Mouse (Mus musculus): Measurements from ENCODE around the gene Clic1. TPM values are rescaled to one million over a fixed set of nuclear protein-coding genes. Genes with fewer than 3 reads are reported as not detected.

The Clic1 gene
- polyA plus RNA-seq, 2 experiments: 103 to 229 TPM

DNA sequence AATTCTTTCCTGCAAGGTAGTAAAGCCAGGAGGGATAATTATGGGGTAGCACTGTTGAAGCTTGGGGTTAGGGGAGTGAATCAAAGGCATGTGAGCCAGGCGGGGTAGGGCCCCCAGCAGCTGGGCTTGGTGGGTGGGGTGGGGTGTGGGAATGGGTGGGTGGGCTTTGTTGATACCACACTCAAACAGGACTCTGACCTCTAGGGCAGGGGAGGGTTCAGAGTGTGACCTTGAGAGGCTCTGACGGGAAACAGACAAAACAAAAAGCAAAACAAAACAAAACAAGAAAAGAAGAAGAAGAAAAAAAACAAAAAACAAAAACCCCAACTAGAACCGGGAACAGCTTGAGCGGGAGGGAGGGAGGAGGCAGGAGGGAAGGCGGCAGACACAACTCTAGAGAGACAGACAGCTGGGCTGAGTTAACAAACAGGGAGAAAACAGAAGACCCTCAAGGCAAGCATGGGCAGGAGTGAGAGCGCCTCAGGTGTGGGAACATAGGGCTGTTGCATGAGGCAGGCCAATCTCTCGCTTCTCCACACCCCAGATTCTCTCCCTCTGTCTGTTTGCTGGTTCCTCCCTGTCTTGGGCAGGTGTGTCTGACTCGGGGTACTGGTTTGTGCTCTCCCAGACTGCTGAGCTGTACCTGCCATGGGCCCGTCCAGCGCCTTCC, 26.9 kb downstream of the Clic1 start, which contains the start of gene Ly6g6e:
TSS of gene Ly6g6e (plus strand) at position 396 of the 670 bp plus-strand sequence.
- no peak for DNase-seq (ENCODE audit: low spot score)
- 0 out of 2 replicates have a peak within 1 kb of the TSS, but pooled peaks have one; percentile 18 for H3K9ac ChIP-seq (ENCODE audit: low read depth, low read length, severe bottlenecking)
- TF ChIP-seq POLR2A (IDR thresholded peaks at IDR 0.05; ENCODE audit: borderline replicate concordance, extremely low read depth, insufficient read depth, insufficient read length): no peak
- WGBS: 20% methylated on average over 10 of the region's 10 CpGs
- no peak for ATAC-seq (ENCODE audit: low FRiP score, low read depth)
- no peaks in the 10 kb centered on the region for H3K9me3 ChIP-seq (ENCODE audit: control insufficient read depth, low read length)
- no peak within 1 kb of the TSS for H3K4me2 ChIP-seq (replicated peaks; ENCODE audit: low read depth, low read length, severe bottlenecking)
- H3K27ac ChIP-seq (replicated peaks; ENCODE audit: low read depth, low read length): no peak within 1 kb of the TSS
- no peak within 1 kb of the TSS for H3K4me3 ChIP-seq (replicated peaks; ENCODE audit: low read length)
- no peaks in the 10 kb centered on the region for H3K36me3 ChIP-seq (ENCODE audit: control insufficient read depth, insufficient read depth, low read length)
- no peaks in the 10 kb centered on the region for H3K27me3 ChIP-seq (ENCODE audit: control insufficient read depth, insufficient read depth, low read length)
- peaks cover 8% of the 10 kb centered on the region; the same call in 1 of the 2 replicates for H3K4me1 ChIP-seq (ENCODE audit: control insufficient read depth, insufficient read depth, low read length)

DNA sequence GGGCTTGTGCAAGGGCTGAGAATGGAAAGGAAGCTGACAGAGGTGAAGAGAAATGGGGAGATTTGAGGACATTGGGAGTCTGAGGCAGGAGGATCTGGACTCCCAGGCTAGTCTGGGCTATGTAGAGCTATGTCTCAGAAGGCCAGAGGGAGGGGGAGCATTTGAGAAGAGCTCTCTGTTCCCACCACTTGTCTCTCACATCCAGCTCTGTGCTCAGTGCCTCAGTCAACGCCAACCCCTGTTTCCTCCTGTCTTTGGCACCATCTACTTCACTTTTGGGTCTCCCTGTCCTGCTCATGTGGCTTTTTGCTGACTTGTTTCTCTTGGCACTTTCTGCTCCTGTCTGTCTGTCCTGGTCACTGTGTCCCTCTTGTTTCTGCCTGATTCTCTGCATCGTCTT, 27.5 kb downstream of the Clic1 start:
- 30% methylated on average over 2 of the region's 2 CpGs for WGBS
- Histone ChIP-seq H3K9me3 (ENCODE audit: control insufficient read depth, low read length) (no peaks in the 10 kb centered on the region), H3K4me3 (replicated peaks; ENCODE audit: low read length) (no peak overlapping the region), H3K9ac (ENCODE audit: low read depth, low read length, severe bottlenecking) (no peak overlapping the region), H3K4me2 (replicated peaks; ENCODE audit: low read depth, low read length, severe bottlenecking) (no peak overlapping the region), H3K27me3 (ENCODE audit: control insufficient read depth, insufficient read depth, low read length) (no peaks in the 10 kb centered on the region), H3K4me1 (ENCODE audit: control insufficient read depth, insufficient read depth, low read length) (peaks cover 8% of the 10 kb centered on the region; the same call in 1 of the 2 replicates), H3K36me3 (ENCODE audit: control insufficient read depth, insufficient read depth, low read length) (no peaks in the 10 kb centered on the region), H3K27ac (replicated peaks; ENCODE audit: low read depth, low read length) (no peak overlapping the region)
- no peak for ATAC-seq (ENCODE audit: low FRiP score, low read depth)
- no peak for TF ChIP-seq POLR2A (IDR thresholded peaks at IDR 0.05; ENCODE audit: borderline replicate concordance, extremely low read depth, insufficient read depth, insufficient read length)
- no peak for DNase-seq (ENCODE audit: low spot score)

DNA sequence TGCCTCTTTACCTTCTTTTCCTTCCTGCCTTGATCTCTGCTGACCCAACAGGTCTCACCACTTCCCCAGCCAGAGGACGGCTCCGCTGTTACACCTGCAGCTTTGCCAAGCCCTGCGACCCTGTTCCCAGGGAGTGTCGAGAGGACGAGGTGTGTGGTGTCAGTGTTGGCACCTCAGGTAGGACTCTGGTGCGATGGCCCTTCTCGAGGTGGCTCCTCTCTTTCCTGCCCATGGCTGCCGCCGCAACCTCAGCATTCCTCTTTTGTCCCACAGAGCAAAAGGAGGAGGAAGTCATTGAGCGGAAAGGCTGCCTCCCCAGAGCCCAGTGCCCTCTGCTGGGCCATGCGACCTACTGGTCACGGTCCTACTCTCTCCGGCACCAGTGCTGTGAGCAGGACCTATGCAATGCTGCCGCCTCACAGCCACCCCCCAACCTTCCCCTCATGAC, 28.0 kb downstream of the Clic1 start, which contains the start of gene Ly6g6d:
TSS of gene Ly6g6d (minus strand) at position 280 of the 448 bp plus-strand sequence.
- H3K4me2 ChIP-seq (replicated peaks; ENCODE audit: low read depth, low read length, severe bottlenecking): no peak within 1 kb of the TSS
- no peak within 1 kb of the TSS for H3K4me3 ChIP-seq (replicated peaks; ENCODE audit: low read length)
- H3K36me3 ChIP-seq (ENCODE audit: control insufficient read depth, insufficient read depth, low read length): no peaks in the 10 kb centered on the region
- DNase-seq (ENCODE audit: low spot score): no peak
- H3K9ac ChIP-seq (ENCODE audit: low read depth, low read length, severe bottlenecking): 0 out of 2 replicates have a peak within 1 kb of the TSS, but pooled peaks have one; percentile 18
- H3K9me3 ChIP-seq (ENCODE audit: control insufficient read depth, low read length): no peaks in the 10 kb centered on the region
- ATAC-seq (ENCODE audit: low FRiP score, low read depth): no peak
- 12% methylated on average over 14 of the region's 14 CpGs for WGBS
- H3K4me1 ChIP-seq (ENCODE audit: control insufficient read depth, insufficient read depth, low read length): peaks cover 8% of the 10 kb centered on the region; the same call in 1 of the 2 replicates
- H3K27me3 ChIP-seq (ENCODE audit: control insufficient read depth, insufficient read depth, low read length): no peaks in the 10 kb centered on the region
- no peak for TF ChIP-seq POLR2A (IDR thresholded peaks at IDR 0.05; ENCODE audit: borderline replicate concordance, extremely low read depth, insufficient read depth, insufficient read length)
- no peak within 1 kb of the TSS for H3K27ac ChIP-seq (replicated peaks; ENCODE audit: low read depth, low read length)

DNA sequence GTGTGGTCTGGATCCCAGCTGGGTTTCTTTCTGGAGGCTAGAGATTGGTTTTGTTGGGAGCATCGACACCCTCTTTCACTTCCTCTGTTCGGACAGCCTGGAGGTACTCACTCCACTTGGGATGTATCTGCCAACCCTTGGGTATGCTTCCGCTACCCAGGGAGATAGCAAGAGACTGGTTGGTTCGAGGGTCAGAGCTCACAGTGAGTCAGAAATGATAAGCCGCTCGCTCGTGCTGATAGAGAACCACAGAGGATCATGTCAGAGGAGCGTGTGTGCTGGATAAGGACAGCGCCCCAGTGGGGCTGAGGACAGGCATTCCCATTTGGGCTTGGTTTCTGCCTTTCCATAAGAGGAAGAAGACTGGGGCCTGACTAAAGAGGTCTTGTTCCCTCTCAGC, 30.0 kb downstream of the Clic1 start:
- WGBS: 72% methylated on average over 9 of the region's 9 CpGs
- H3K4me3 ChIP-seq (replicated peaks; ENCODE audit: low read length): no peak overlapping the region
- no peak overlapping the region for H3K9ac ChIP-seq (ENCODE audit: low read depth, low read length, severe bottlenecking)
- H3K27me3 ChIP-seq (ENCODE audit: control insufficient read depth, insufficient read depth, low read length): no peaks in the 10 kb centered on the region
- no peak for DNase-seq (ENCODE audit: low spot score)
- no peak for ATAC-seq (ENCODE audit: low FRiP score, low read depth)
- no peak for TF ChIP-seq POLR2A (IDR thresholded peaks at IDR 0.05; ENCODE audit: borderline replicate concordance, extremely low read depth, insufficient read depth, insufficient read length)
- H3K4me1 ChIP-seq (ENCODE audit: control insufficient read depth, insufficient read depth, low read length): peaks cover 5% of the 10 kb centered on the region; the same call in 1 of the 2 replicates
- H3K27ac ChIP-seq (replicated peaks; ENCODE audit: low read depth, low read length): no peak overlapping the region
- H3K36me3 ChIP-seq (ENCODE audit: control insufficient read depth, insufficient read depth, low read length): no peaks in the 10 kb centered on the region
- H3K9me3 ChIP-seq (ENCODE audit: control insufficient read depth, low read length): no peaks in the 10 kb centered on the region
- H3K4me2 ChIP-seq (replicated peaks; ENCODE audit: low read depth, low read length, severe bottlenecking): no peak overlapping the region

DNA sequence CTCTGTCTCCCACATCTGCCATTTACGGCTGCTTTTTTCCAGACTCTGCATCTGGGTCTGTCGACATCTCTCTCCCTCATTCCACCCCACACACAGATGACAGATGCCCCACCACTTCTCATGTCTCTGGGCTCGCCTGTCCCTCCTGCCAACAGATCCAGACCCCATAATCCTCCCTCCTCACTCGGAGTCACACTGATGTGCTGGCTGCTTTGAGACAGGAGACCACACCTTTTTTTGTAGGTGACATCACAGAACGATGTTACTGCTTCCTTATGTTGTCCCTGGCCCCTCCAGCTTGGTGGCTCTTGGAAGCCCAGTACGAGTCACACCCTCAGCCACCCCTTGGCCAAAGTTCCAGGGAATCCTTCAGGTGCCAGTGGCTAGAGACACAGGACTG, 30.5 kb downstream of the Clic1 start:
- no peak overlapping the region for H3K27ac ChIP-seq (replicated peaks; ENCODE audit: low read depth, low read length)
- H3K36me3 ChIP-seq (ENCODE audit: control insufficient read depth, insufficient read depth, low read length): no peaks in the 10 kb centered on the region
- H3K4me2 ChIP-seq (replicated peaks; ENCODE audit: low read depth, low read length, severe bottlenecking): no peak overlapping the region
- no peak for TF ChIP-seq POLR2A (IDR thresholded peaks at IDR 0.05; ENCODE audit: borderline replicate concordance, extremely low read depth, insufficient read depth, insufficient read length)
- H3K4me1 ChIP-seq (ENCODE audit: control insufficient read depth, insufficient read depth, low read length): peaks cover 5% of the 10 kb centered on the region; the same call in 1 of the 2 replicates
- H3K9ac ChIP-seq (ENCODE audit: low read depth, low read length, severe bottlenecking): no peak overlapping the region
- no peaks in the 10 kb centered on the region for H3K9me3 ChIP-seq (ENCODE audit: control insufficient read depth, low read length)
- ATAC-seq (ENCODE audit: low FRiP score, low read depth) (no peak), DNase-seq (ENCODE audit: low spot score) (no peak)
- no peak overlapping the region for H3K4me3 ChIP-seq (replicated peaks; ENCODE audit: low read length)
- 49% methylated on average over 6 of the region's 6 CpGs for WGBS
- H3K27me3 ChIP-seq (ENCODE audit: control insufficient read depth, insufficient read depth, low read length): no peaks in the 10 kb centered on the region
